Mouse (Mus musculus): Measurements from ENCODE around the gene Samd4b. TPM values are rescaled to one million over a fixed set of nuclear protein-coding genes. Genes with fewer than 3 reads are reported as not detected.
A peak's percentile ranks its signal among the peaks of the same experiment; 100 is the strongest.

Gene Samd4b
- total and polyA plus RNA-seq, 3 experiments: 6.4 to 45.9 TPM; not detected in 1

- H3K27me3 ChIP-seq (ENCODE audit: control insufficient read depth in 1 of 2, insufficient read depth in 2 of 2, low read length in 2 of 2): no peaks in the 10 kb centered on the region
- H3K27ac ChIP-seq (ENCODE audit: control insufficient read depth, low read depth, low read length): no peak overlapping the region
- no peak for TF ChIP-seq TBP (IDR thresholded peaks at IDR 0.05; ENCODE audit: low read depth, low read length)
- no peaks in the 10 kb centered on the region for H3K9me3 ChIP-seq (replicated peaks; ENCODE audit: insufficient read depth, low read length)
- peaks cover 4 to 10% of the 10 kb centered on the region in 2 experiments for H3K4me1 ChIP-seq (ENCODE audit: control insufficient read depth in 1 of 2, insufficient read depth in 2 of 2, low read length in 2 of 2)
- no peak overlapping the region for H3K4me3 ChIP-seq (ENCODE audit: control insufficient read depth in 1 of 2, insufficient read depth in 1 of 2, low read depth in 2 of 2, low read length in 2 of 2)
- peaks cover 17% of the 10 kb centered on the region for H3K79me2 ChIP-seq (ENCODE audit: control insufficient read depth, insufficient read depth, low read length, poor library complexity)
- peaks cover 0 to 11% of the 10 kb centered on the region in 2 experiments; a peak in 2 of 4 replicates for H3K36me3 ChIP-seq (ENCODE audit: control insufficient read depth in 1 of 2, insufficient read depth in 2 of 2, low read length in 2 of 2)
- H3K9ac ChIP-seq (ENCODE audit: control insufficient read depth, low read depth, low read length, poor library complexity, severe bottlenecking): no peak overlapping the region
- DNase-seq (ENCODE audit: low read depth, low spot score): no peak
Measured at GRCm38 (mm10) chr7:28598951-28599350, 1.0 kb upstream of the Samd4b start.

- TF ChIP-seq NRF1 (IDR thresholded peaks at IDR 0.05; ENCODE audit: insufficient read depth, low read depth, low read length, poor library complexity, severe bottlenecking) (no peak), POLR2AphosphoS2 (IDR thresholded peaks at IDR 0.05; ENCODE audit: low read length) (no peak), ETS1 (IDR thresholded peaks at IDR 0.05; ENCODE audit: low read depth, low read length) (no peak)
- Histone ChIP-seq H3K9me3 (replicated peaks; ENCODE audit: insufficient read depth, low read length) (no peaks in the 10 kb centered on the region), H3K79me2 (ENCODE audit: control insufficient read depth, insufficient read depth, low read length, poor library complexity) (peaks cover 17% of the 10 kb centered on the region), H3K27me3 (ENCODE audit: control insufficient read depth in 1 of 2, insufficient read depth in 2 of 2, low read length in 2 of 2) (no peaks in the 10 kb centered on the region), H3K4me1 (ENCODE audit: control insufficient read depth in 1 of 2, insufficient read depth in 2 of 2, low read length in 2 of 2) (peaks cover 7 to 10% of the 10 kb centered on the region in 2 experiments), H3K4me3 (ENCODE audit: control insufficient read depth in 1 of 2, insufficient read depth in 1 of 2, low read depth in 2 of 2, low read length in 2 of 2) (peak overlapping the region; percentile 70 to 81), H3K36me3 (ENCODE audit: control insufficient read depth in 1 of 2, insufficient read depth in 2 of 2, low read length in 2 of 2) (peaks cover 0 to 11% of the 10 kb centered on the region in 2 experiments; a peak in 2 of 4 replicates), H3K9ac (ENCODE audit: control insufficient read depth, low read depth, low read length, poor library complexity, severe bottlenecking) (peak overlapping the region; percentile 94), H3K27ac (ENCODE audit: control insufficient read depth, low read depth, low read length) (no peak overlapping the region; the same call in 1 of the 2 replicates)
- peak; percentile 30 for DNase-seq (ENCODE audit: low read depth, low spot score)
Measured at GRCm38 (mm10) chr7:28597277-28597570, 720 bp downstream of the Samd4b start.

- peak overlapping the region; percentile 70 to 81; a peak in 3 of 4 replicates for H3K4me3 ChIP-seq (ENCODE audit: control insufficient read depth in 1 of 2, insufficient read depth in 1 of 2, low read depth in 2 of 2, low read length in 2 of 2)
- no peak for TF ChIP-seq MAZ (IDR thresholded peaks at IDR 0.05; ENCODE audit: low read depth, low read length)
- TF ChIP-seq NELFE (IDR thresholded peaks at IDR 0.05; ENCODE audit: low read depth, low read length): no peak
- TF ChIP-seq KAT2A (conservative IDR thresholded peaks at IDR 0.05; ENCODE audit: low read depth, low read length): no peak
- no peak for TF ChIP-seq MAX (IDR thresholded peaks at IDR 0.05; ENCODE audit: low read length)
- TF ChIP-seq POLR2AphosphoS5 (IDR thresholded peaks at IDR 0.05; ENCODE audit: borderline replicate concordance, low read depth, low read length): no peak
- no peak for TF ChIP-seq ETS1 (IDR thresholded peaks at IDR 0.05; ENCODE audit: low read depth, low read length)
- no peak for TF ChIP-seq GABPA (IDR thresholded peaks at IDR 0.05; ENCODE audit: low read depth, low read length)
- TF ChIP-seq ZKSCAN1 (IDR thresholded peaks at IDR 0.05; ENCODE audit: low read depth, low read length): no peak
- TF ChIP-seq GATA1 (IDR thresholded peaks at IDR 0.05; ENCODE audit: low read depth, low read length): no peak
- no peak for TF ChIP-seq UBTF (IDR thresholded peaks at IDR 0.05; ENCODE audit: borderline replicate concordance, insufficient read depth, low read depth, low read length)
- no peak for TF ChIP-seq CTCF (IDR thresholded peaks at IDR 0.05 in 2 of 3, conservative IDR thresholded peaks at IDR 0.05 in 1 of 3; ENCODE audit: control insufficient read depth in 1 of 3, insufficient read depth in 1 of 3, low read depth in 2 of 3, low read length in 3 of 3, poor library complexity in 1 of 3, severe bottlenecking in 1 of 3)
- TF ChIP-seq TAL1 (IDR thresholded peaks at IDR 0.05; ENCODE audit: low read length): no peak
- no peak for TF ChIP-seq JUND (IDR thresholded peaks at IDR 0.05; ENCODE audit: low read depth, low read length)
- H3K79me2 ChIP-seq (ENCODE audit: control insufficient read depth, insufficient read depth, low read length, poor library complexity): peaks cover 17% of the 10 kb centered on the region
- peak; percentile 22 for DNase-seq (ENCODE audit: low read depth, low spot score)
- no peak overlapping the region for H3K27ac ChIP-seq (ENCODE audit: control insufficient read depth, low read depth, low read length)
- no peak overlapping the region for H3K9ac ChIP-seq (ENCODE audit: control insufficient read depth, low read depth, low read length, poor library complexity, severe bottlenecking)
- H3K27me3 ChIP-seq (ENCODE audit: control insufficient read depth in 1 of 2, insufficient read depth in 2 of 2, low read length in 2 of 2): no peaks in the 10 kb centered on the region
- no peaks in the 10 kb centered on the region for H3K9me3 ChIP-seq (replicated peaks; ENCODE audit: insufficient read depth, low read length)
- H3K4me1 ChIP-seq (ENCODE audit: control insufficient read depth in 1 of 2, insufficient read depth in 2 of 2, low read length in 2 of 2): peaks cover 7 to 10% of the 10 kb centered on the region in 2 experiments
- peaks cover 0 to 11% of the 10 kb centered on the region in 2 experiments; a peak in 2 of 4 replicates for H3K36me3 ChIP-seq (ENCODE audit: control insufficient read depth in 1 of 2, insufficient read depth in 2 of 2, low read length in 2 of 2)
Measured at GRCm38 (mm10) chr7:28596436-28597276, 1.3 kb downstream of the Samd4b start.

All from MEL (cell line).